Mouse (Mus musculus) forebrain, embryonic 13.5 days (tissue): ENCODE measurements around the gene Hkdc1. TPM values are rescaled to one million over a fixed set of nuclear protein-coding genes. Genes with fewer than 3 reads are reported as not detected.

Experiments used
- ATAC-seq: fragments of 200-750 bp; cut with Nextera tagmentation; 2 replicates; pipeline ENCODE4 v1.8.0; 2017
- H3K27ac ChIP-seq: fragments of 300-500 bp; sonication (generic); 2 replicates; pipeline ENCODE4 v1.5.1; 2015; ENCODE audit warnings: inconsistent platforms, mild to moderate bottlenecking, moderate library complexity
- H3K27me3 ChIP-seq: fragments of 300-500 bp; sonication (generic); 2 replicates; pipeline ENCODE4 v1.6.1; 2015; ENCODE audit warnings: mild to moderate bottlenecking, inconsistent platforms
- H3K36me3 ChIP-seq: fragments of 300-500 bp; sonication (generic); 2 replicates; pipeline ENCODE4 v1.6.1; 2015; ENCODE audit warnings: mild to moderate bottlenecking, inconsistent platforms; ENCODE audit not compliant: poor library complexity, severe bottlenecking
- H3K4me1 ChIP-seq: fragments of 300-500 bp; sonication (generic); 2 replicates; pipeline ENCODE4 v1.6.1; 2015; ENCODE audit warnings: inconsistent platforms
- H3K4me2 ChIP-seq: fragments of 300-500 bp; sonication (generic); 2 replicates; pipeline ENCODE4 v1.6.1; 2015; ENCODE audit warnings: inconsistent platforms, mild to moderate bottlenecking, moderate library complexity
- H3K4me3 ChIP-seq: fragments of 300-500 bp; sonication (generic); 2 replicates; pipeline ENCODE4 v1.5.1; 2015; ENCODE audit warnings: mild to moderate bottlenecking, inconsistent platforms
- H3K9ac ChIP-seq: fragments of 300-500 bp; sonication (generic); 2 replicates; pipeline ENCODE4 v1.6.1; 2015; ENCODE audit warnings: mild to moderate bottlenecking, inconsistent platforms
- H3K9me3 ChIP-seq: fragments of 300-500 bp; sonication (generic); replicated peaks from 2 replicates; pipeline ENCODE4 v1.6.1; 2016; ENCODE audit warnings: inconsistent platforms
- WGBS: fragments of 180-500 bp; shearing (Covaris S2); methylation state at CpG from one replicate; pipeline ENCODE4 v1.1.7; 2015; 5-methylcytosine and 5-hydroxymethylcytosine counted together
- polyA plus RNA-seq: library from polyadenylated mRNA; unstranded; fragments of >200 nt; fragmentation: Nextera tagmentation; extraction: Ambion mirVana; gene quantifications from 2 replicates; pipeline ENCODE4 v1.2.1, GENCODE M21; 2015

Hkdc1 gene
- polyA plus RNA-seq, 1 experiment from 2014 or later: 0.34 TPM

GRCm38 (mm10) chr10:62418831-62419356 is 3.4 kb downstream of the Hkdc1 start:
- no peak overlapping the region for H3K9ac ChIP-seq
- H3K4me1 ChIP-seq: 0 out of 2 replicates have a peak, but pooled peaks cover 4% of the 10 kb centered on the region
- H3K4me2 ChIP-seq: no peak overlapping the region
- no peaks in the 10 kb centered on the region for H3K36me3 ChIP-seq
- H3K27me3 ChIP-seq: no peaks in the 10 kb centered on the region
- no peak overlapping the region for H3K4me3 ChIP-seq
- H3K9me3 ChIP-seq: no peaks in the 10 kb centered on the region
- 47% methylated on average over 7 of the region's 7 CpGs for WGBS
- ATAC-seq: no peak
- no peak overlapping the region for H3K27ac ChIP-seq

- WGBS: 53% methylated on average over 4 of the region's 4 CpGs
- Histone ChIP-seq H3K4me3 (no peak overlapping the region), H3K36me3 (no peaks in the 10 kb centered on the region), H3K9ac (no peak overlapping the region), H3K27me3 (no peaks in the 10 kb centered on the region), H3K9me3 (no peaks in the 10 kb centered on the region), H3K4me1 (no peaks in the 10 kb centered on the region), H3K27ac (no peak overlapping the region), H3K4me2 (no peak overlapping the region)
- no peak for ATAC-seq
Observed at GRCm38 (mm10) chr10:62413606-62413982, 8.7 kb downstream of the Hkdc1 start.

- Histone ChIP-seq H3K27me3 (no peaks in the 10 kb centered on the region), H3K9ac (no peak overlapping the region), H3K36me3 (no peaks in the 10 kb centered on the region), H3K4me1 (no peaks in the 10 kb centered on the region), H3K4me2 (no peak overlapping the region), H3K4me3 (no peak overlapping the region), H3K9me3 (no peaks in the 10 kb centered on the region), H3K27ac (no peak overlapping the region)
- WGBS: 43% methylated on average over 6 of the region's 8 CpGs
- no peak for ATAC-seq
Observed at GRCm38 (mm10) chr10:62412906-62413605, 9.2 kb downstream of the Hkdc1 start.

GRCm38 (mm10) chr10:62411431-62412410 is 10.6 kb downstream of the Hkdc1 start:
- WGBS: 68% methylated on average over 19 of the region's 19 CpGs
- ATAC-seq: no peak
- H3K27ac ChIP-seq: no peak overlapping the region
- no peaks in the 10 kb centered on the region for H3K36me3 ChIP-seq
- H3K27me3 ChIP-seq: no peaks in the 10 kb centered on the region
- no peak overlapping the region for H3K9ac ChIP-seq
- H3K4me1 ChIP-seq: no peaks in the 10 kb centered on the region
- H3K4me3 ChIP-seq: no peak overlapping the region
- no peaks in the 10 kb centered on the region for H3K9me3 ChIP-seq
- no peak overlapping the region for H3K4me2 ChIP-seq

GRCm38 (mm10) chr10:62410943-62411342 is 11.3 kb downstream of the Hkdc1 start:
- Histone ChIP-seq H3K27me3 (no peaks in the 10 kb centered on the region), H3K4me2 (no peak overlapping the region), H3K36me3 (no peaks in the 10 kb centered on the region), H3K4me3 (no peak overlapping the region), H3K27ac (no peak overlapping the region), H3K9ac (no peak overlapping the region), H3K4me1 (no peaks in the 10 kb centered on the region), H3K9me3 (no peaks in the 10 kb centered on the region)
- peak; percentile 59; the same call in 1 of the 2 replicates for ATAC-seq
- 6% methylated on average over 5 of the region's 5 CpGs for WGBS

- Histone ChIP-seq H3K27ac (no peak overlapping the region), H3K4me3 (no peak overlapping the region), H3K9me3 (no peaks in the 10 kb centered on the region), H3K27me3 (no peaks in the 10 kb centered on the region), H3K9ac (no peak overlapping the region), H3K4me1 (0 out of 2 replicates have a peak, but pooled peaks cover 3% of the 10 kb centered on the region), H3K4me2 (peak overlapping the region; percentile 24), H3K36me3 (no peaks in the 10 kb centered on the region)
- WGBS: 60% methylated on average over 14 of the region's 14 CpGs
- no peak for ATAC-seq
Observed at GRCm38 (mm10) chr10:62404901-62405300, 17.4 kb downstream of the Hkdc1 start.

GRCm38 (mm10) chr10:62401641-62402111 is 20.6 kb downstream of the Hkdc1 start:
- H3K4me3 ChIP-seq: no peak overlapping the region
- no peak overlapping the region for H3K27ac ChIP-seq
- no peaks in the 10 kb centered on the region for H3K36me3 ChIP-seq
- H3K4me2 ChIP-seq: no peak overlapping the region
- H3K9me3 ChIP-seq: no peaks in the 10 kb centered on the region
- no peaks in the 10 kb centered on the region for H3K27me3 ChIP-seq
- H3K4me1 ChIP-seq: 0 out of 2 replicates have a peak, but pooled peaks cover 3% of the 10 kb centered on the region
- WGBS: 85% methylated on average over 19 of the region's 19 CpGs
- H3K9ac ChIP-seq: no peak overlapping the region
- ATAC-seq: no peak

GRCm38 (mm10) chr10:62383011-62383410 is 39.3 kb downstream of the Hkdc1 start:
- no peaks in the 10 kb centered on the region for H3K4me1 ChIP-seq
- no peak overlapping the region for H3K4me3 ChIP-seq
- no peaks in the 10 kb centered on the region for H3K9me3 ChIP-seq
- H3K27ac ChIP-seq: no peak overlapping the region
- no peak for ATAC-seq
- no peaks in the 10 kb centered on the region for H3K36me3 ChIP-seq
- H3K4me2 ChIP-seq: no peak overlapping the region
- 76% methylated on average over 3 of the region's 3 CpGs for WGBS
- no peak overlapping the region for H3K9ac ChIP-seq
- no peaks in the 10 kb centered on the region; the same call in 1 of the 2 replicates for H3K27me3 ChIP-seq

GRCm38 (mm10) chr10:62380936-62381335 is 41.4 kb downstream of the Hkdc1 start:
- Histone ChIP-seq H3K27me3 (no peaks in the 10 kb centered on the region; the same call in 1 of the 2 replicates), H3K4me3 (no peak overlapping the region), H3K9me3 (no peaks in the 10 kb centered on the region), H3K36me3 (no peaks in the 10 kb centered on the region), H3K9ac (no peak overlapping the region), H3K4me2 (no peak overlapping the region), H3K4me1 (no peaks in the 10 kb centered on the region), H3K27ac (no peak overlapping the region)
- no peak for ATAC-seq

- whole genome bisulfite sequencing: 86% methylated on average over 1 of the region's 1 CpGs
- H3K9me3 ChIP-seq: no peaks in the 10 kb centered on the region
- H3K9ac ChIP-seq: no peak within 1 kb of the TSS
- H3K4me2 ChIP-seq: no peak within 1 kb of the TSS
- H3K27ac ChIP-seq: no peak within 1 kb of the TSS
- no peaks in the 10 kb centered on the region for H3K36me3 ChIP-seq
- no peaks in the 10 kb centered on the region; the same call in 1 of the 2 replicates for H3K27me3 ChIP-seq
- no peaks in the 10 kb centered on the region for H3K4me1 ChIP-seq
- ATAC-seq: no peak
- H3K4me3 ChIP-seq: no peak within 1 kb of the TSS
Observed at GRCm38 (mm10) chr10:62379808-62380207, 42.5 kb downstream of the Hkdc1 start, which contains the start of gene Hk1. Gene Hk1 (minus strand): TSS chr10:62379908.

GRCm38 (mm10) chr10:62358827-62359226 is 63.5 kb downstream of the Hkdc1 start:
- no peaks in the 10 kb centered on the region for H3K9me3 ChIP-seq
- ATAC-seq: no peak
- H3K27ac ChIP-seq: no peak overlapping the region
- no peaks in the 10 kb centered on the region for H3K4me1 ChIP-seq
- H3K4me2 ChIP-seq: no peak overlapping the region
- H3K9ac ChIP-seq: no peak overlapping the region
- H3K36me3 ChIP-seq: no peaks in the 10 kb centered on the region
- no peaks in the 10 kb centered on the region for H3K27me3 ChIP-seq
- WGBS: 90% methylated on average over 7 of the region's 7 CpGs
- H3K4me3 ChIP-seq: no peak overlapping the region
